Mouse (Mus musculus) spleen, postnatal 14 days (tissue): Measurements from ENCODE around the gene Mc3r.

Experiments
- DNase-seq, 2 experiments: peaks; one replicate each; pipeline ENCODE4 v3.0.0; 2021 to 2022; ENCODE audit warnings: low spot score in 2 of 2

Gene Mc3r

DNA sequence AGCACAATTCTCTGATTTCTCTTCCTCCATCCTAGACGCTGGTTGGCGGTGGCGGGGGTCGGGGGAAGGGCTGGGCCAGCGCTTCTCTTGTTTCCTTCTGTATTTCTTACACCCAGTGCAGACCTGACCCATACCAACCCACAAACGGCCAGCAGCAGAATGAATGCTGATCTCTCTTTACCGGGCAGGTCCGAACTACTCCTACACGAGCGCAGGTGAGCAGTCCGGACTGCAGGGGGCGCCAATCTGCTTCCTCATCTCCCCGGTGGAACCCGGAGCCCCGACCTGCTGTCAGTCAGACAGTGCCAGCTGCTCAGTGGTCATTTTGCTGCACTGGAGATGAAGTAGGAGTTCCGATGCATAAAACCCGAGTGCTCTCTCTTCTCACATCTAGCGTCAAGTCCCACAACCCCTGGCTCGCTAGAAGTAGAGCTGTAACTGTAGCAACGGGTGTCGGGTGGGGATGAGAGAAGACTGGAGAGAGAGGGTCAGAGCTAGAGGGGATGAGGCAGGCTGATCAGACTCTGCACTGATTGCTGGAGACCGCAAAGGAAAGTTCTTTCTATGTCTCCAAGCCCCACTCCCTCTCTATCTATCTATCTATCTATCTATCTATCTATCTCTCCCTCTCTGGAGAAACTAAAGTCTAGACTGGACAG, at the start of gene Mc3r:
Mc3r (plus strand) TSS at position 387 of the 659 bp plus-strand sequence.
- DNase-seq, result peak in 1 of 2 experiments; percentile 19

DNA sequence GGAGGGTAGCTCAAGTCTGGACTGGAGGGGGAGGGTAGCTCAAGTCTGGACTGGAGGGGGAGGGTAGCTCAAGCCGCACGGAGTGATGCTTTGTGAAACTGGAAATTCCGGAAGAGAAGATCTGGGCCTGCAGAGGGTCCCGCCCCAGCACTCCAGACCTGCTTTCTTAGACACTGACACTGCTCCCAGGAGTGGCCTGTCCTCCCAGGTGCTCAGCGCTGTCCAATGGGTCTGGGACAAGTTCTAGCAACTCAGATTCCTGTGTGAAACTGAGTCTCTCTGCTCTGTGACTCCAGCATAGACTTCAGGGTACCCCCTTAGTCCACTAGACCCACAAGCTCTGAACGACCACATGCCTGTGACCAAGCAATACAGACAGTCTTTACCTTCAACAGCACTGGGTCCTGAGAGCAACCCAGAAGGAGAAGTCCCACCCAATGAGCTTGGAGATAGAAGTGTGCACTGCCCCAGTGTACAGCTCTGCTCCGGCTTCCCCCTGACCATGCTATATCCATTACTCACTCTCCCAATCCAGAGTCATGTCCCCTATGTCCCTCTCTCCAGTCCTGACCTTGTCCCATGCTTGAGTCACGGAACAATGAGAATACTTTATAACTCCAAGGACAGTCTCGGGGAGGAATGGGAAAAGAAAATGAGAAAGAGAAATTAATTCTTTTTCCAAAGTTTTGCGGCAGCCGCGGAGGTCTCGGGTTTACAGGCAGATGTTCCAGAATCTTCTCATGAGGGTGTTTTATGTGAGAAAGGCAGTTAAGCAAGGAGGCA, 46.1 kb upstream of the Mc3r start:
- DNase-seq, result no peak

DNA sequence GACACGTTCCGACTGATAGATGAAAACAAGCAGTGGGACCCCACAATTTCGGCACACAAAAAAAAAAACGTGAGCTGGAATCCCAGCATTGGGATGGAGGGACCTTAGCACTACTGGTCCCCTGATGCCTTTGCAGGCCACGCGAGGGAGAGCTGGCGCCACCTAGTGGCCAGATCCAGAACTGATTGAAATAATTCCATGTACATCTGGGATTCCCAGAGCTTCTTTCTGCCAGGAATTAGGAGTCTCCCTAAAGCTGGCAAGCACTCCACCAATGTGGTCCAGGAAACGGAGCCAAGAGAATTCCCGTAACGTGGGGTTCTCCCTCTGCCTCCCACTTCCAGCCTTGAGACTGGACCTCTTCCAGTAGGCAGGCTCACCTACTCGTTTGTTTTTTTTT, 41.3 kb upstream of the Mc3r start:
- DNase-seq, result peak in 1 of 2 experiments; percentile 34

DNA sequence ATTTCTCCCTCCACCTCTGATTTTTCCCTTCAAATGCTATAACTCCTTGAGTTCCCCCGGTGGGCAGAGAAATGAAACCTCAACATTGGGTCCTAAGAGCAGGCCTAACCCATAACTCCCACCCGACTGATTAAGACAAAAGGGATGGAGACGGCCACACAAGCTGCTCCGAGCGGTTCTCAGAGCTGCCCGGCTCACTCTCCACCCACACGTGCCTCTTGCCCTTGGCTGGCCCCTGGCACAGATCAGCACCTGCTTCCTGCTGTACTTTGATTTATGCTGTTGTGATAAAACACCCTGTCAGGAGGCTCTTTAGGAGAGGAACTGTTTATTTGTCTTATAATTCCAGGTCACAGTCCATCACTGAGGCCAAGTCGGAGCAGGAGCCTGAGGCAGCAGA, 34.8 kb upstream of the Mc3r start:
- no peak for DNase-seq

DNA sequence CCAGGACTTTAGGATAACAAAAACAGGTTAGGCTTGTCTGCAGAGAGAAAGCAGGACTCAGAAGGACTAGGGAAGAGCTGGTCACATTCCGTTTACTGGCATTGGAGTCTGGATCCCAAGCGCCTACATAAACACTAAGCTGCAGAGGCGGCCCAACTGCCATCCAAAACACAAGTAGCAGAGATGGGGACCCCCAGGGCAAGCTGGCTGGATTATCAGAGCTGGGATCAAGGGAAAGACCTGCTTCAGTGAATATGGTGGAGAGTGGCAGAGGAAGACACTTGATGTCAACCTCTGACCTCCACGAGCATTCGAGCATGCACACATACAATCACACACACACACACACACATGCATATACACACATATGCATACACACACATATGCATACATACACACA, 34.0 kb upstream of the Mc3r start:
- no peak for DNase-seq

DNA sequence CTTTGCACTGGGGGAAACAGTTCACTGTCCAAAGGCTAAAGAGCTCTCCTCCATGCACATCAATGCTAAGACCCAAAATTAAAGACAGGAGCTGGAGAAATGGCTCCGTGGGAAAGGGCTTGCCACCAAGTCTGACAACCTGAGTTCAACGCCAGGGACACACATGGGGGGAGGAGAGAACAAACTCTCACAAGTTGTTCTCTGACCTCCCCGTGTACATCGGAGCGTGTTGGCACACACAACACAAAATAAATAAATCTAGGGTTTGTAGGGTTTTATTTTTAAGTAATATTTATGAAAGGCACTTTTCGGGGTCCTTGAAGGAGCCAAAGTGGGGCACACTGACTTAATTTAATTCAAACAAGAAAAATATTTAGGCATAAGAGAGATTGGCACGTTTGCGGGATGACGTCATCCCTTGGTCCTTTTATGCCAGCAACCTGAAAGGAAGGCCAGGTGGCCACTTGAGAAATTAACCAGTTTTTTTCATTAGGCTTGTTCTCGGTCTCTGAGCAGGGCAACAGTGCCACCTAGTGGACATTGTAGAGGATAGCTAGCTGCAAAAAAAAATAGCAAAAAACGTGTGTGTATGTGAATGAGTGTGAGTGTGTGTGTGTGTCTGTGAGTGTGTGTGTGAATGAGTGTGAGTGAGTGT, 32.7 kb upstream of the Mc3r start:
- DNase-seq, result no peak

DNA sequence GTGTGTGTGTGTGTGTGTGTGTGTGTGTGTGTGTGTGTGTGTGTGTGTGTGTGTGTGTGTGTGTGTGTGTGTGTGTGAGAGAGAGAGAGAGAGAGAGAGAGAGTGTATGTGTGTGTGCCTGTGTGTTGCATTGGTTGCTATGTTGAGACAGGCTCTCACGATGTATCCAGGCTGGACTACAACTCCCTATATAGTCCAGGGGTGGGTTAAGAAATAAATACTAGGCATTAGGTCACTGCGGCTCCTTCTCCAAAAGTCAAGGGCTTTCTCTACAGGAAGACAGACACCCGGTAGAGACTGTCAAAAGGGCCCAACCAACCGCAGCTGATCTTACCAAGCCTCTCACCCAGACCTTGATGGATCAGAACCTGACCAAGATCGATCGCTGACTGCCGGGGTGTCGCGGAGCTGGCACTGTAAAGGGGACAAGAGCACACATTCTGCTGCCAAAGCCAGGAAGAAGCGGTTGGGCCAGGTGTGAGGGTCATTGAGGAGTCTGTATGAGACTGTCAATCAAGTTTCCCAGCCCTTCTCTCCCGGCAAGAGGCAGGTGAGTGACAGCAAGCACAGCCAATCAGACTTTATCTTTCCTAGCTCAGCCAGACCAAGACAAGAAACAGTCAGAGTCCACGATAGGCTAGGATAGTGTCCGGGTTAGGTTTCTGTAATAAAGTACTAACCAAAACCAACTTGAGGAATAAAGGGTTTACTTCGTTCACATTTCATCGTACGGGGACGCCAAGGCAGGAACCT, 32.0 kb upstream of the Mc3r start:
- no peak for DNase-seq

DNA sequence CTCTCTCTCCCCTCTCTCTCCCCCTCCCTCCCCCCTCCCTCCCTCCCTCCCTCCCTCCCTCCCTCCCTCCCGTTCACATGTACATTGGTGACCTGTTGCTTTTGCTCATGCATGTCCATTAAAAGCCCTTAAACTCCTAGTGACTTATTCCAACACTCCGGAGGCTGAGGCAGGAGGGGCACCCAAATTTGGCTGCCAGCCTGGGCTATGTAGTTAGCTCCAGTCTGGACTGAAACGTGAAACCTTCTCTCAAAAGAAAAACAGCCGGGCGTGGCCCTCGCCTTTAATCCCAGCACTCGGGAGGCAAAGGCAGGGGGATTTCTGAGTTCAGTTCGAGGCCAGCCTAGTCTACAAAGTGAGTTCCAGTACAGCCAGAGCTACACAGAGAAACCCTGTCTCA, 30.4 kb upstream of the Mc3r start:
- no peak for DNase-seq

DNA sequence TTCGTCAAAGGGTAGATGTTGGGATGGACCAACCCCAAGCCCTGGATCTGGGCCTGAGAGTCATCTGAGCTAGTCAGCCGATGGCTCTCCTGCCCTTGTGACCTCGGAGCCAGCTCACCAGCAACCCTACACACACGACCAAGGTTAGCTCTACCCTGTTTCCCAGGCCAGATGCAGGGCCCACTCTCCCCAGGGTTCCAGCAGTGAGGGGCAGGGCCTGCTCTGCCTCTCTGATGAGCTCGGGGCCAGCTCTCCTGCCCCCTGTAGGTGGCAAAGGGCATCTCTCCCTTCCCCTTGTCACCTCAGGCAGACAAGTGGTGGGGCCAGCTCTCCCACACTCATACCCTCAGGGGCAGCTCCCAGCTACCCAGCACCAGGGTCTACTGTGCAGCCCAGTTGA, 29.1 kb upstream of the Mc3r start:
- no peak for DNase-seq

DNA sequence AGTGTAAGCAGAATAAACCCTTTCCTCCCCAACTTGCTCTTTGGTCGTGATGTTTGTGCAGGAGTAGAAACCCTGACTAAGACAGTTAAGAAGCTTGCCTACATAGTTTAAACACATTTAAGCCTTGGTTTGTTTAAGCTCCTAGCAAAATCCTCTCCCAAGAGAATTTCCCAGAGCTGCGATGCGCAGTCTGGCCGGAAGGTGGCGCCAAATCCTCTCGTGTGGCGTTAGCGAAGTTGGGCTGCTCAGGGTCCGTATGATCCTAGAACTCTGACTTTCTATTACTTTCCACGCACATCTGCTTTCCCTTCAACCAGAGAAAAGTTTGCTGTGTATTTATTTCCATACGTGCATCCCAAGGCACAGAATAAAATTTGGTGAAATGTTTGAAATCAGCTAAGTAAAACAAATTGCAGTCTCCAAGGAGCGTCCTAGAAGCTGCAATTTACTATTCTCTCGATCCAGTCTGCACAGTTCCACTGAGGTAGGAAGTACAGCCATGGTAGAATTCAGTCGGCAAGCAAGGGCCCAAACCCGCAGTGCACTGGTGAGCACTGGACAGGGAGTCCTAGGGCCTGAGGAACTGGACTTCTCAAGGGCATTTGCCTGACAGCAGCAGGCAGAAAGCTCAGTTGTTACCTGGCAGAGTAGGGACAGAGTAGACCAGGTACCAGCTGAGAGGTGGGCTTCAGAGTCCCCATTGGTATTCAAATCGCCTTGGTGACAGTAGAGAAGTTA, 26.5 kb upstream of the Mc3r start:
- DNase-seq, result peak in 1 of 2 experiments; percentile 45

DNA sequence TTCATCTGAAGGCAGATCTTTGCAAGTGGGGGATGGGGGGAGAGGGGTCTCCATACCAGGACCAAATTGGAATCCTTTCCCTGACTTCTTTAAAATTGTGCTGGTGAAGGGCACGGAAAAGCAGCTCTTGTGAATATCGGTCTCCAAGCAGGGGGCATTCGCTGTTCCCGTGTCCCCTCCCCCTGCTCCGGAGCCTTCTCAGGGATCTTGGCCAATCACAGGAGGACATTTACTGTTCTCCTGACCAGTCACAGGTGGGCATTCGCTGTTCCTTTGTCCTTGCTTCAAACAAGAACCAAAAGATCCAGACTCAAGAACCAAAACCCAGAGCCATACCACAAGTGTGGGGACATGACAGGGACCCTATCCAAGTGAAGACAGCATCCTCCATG, 25.9 kb upstream of the Mc3r start:
- no peak for DNase-seq

DNA sequence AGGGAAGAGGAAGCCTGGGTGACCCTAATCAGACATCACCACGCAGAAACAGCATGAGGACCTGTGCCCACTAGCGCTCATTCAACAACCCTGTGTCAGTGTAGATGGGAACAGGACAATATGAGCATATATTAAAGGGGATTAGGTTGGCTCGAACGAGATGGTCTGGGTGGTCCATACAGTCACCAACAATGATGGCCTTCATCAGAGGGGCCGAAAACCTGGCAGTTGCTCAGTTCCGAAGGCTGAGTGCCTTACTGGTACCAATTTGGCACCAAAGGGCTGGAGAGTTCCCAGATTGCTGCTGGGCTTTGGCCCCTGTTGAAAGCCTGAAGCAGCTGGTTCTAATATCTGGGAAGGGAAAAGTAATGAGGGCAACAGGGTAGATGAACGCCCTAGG, 25.4 kb upstream of the Mc3r start:
- DNase-seq, result no peak

DNA sequence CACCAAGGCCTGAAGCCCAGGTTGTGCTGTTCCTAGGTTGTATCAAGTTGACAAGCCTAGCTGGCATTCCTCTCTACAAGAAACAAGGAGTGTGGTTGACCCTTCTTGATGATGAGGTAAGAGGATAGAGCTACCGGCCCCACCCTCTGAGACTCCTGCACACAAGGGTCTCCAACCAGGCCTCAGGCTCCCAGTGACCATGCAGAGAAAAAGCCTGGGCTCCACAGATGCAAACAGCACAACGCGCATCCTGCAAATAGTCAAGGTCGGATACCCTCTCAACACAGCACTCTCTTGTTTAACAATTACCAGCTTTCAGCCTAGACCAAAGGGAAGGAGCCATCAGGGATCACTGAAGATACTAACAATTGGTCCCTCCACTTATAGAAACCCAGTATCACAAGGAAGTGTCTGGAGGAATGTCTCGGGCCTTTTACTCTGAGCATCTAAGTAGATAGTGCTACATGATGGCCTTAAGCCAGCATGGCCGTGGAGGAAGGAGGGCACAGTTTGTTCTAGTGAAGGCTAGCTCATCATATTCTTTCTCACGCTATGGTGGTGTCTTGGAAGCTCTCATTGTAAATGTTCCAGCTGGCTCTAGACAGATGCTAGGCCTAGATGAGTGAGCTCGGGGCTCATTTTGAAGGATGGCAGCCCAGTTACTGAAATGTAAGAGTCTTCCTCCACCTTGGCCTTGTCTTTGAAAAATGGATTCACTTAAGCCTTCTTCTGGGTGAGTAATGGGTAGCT, 24.7 kb upstream of the Mc3r start:
- DNase-seq, result no peak

DNA sequence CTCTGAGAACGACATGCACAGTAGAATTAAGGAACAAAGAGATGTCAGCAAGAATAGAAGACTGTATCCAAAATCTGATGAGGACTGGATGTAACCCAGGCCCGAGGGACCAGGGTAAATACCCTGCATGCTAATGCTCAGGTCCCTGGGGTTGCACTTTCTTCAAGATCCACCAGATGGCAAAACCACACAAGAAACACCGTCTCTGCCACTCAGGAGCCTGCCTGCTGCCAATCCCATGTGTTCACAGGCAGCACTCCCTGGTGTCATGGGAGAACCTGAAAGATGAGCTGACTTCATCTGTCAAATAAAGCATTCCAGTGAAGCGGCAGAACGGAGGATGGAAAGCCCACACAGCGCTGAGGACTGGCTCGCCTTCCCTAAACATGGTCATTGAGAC, 21.3 kb upstream of the Mc3r start:
- DNase-seq, result no peak

DNA sequence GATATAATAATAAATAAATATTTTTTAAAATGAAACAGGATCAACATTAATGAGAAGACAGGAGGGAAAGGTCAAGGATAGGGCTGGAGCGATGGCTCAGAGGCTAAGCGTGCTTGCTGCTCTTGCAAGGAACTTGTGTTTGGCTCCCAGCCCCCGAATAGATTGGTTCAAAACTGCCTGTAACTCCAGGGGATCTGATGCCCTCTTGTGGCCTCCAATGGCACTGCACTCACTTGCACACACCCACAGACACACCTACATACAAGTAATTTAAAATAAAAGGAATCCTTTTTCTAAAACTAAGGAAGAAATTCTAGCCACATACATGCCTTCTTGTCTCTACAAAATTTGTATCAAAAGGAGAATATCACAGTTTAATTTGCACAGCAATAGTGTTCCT, 20.5 kb upstream of the Mc3r start:
- DNase-seq, result no peak

DNA sequence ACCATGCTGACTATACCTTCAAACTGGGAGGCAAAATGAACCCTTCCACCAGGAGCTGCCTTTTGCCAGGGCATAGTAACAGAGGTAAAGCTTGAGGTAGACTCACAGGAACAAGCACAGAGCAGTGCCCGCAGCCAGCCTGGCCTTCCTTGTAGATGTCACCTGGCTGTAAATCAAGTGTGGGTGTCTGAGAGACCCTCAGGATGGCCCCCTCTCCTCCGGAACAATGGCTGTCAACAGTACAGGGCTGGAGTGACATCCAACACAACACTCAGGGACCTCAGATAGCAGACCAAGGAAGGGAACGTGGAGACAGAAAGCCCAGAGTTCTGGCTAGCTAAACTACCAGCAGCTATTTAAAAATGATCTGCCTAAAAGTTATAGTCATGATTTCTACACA, 19.1 kb upstream of the Mc3r start:
- DNase-seq, result no peak

DNA sequence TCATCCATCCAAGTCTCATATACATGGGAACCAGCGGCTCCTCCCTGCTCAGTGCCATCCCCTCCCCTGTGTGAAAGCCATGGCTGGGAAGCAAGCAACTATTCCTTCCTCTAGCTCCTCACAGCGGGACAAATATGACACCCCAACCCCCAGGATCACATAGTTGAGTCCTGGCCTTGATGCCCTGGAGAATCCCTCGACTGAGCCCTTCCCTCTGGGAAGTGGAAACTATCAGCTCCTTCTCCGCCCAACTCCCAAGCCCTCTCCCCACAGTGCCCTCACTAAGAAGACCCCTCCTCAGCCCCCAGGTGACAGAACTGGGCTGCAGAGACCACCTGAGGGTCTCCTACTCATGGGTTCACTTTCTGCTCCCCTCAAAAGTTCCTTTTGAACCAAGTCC, 18.2 kb upstream of the Mc3r start:
- DNase-seq, result no peak

DNA sequence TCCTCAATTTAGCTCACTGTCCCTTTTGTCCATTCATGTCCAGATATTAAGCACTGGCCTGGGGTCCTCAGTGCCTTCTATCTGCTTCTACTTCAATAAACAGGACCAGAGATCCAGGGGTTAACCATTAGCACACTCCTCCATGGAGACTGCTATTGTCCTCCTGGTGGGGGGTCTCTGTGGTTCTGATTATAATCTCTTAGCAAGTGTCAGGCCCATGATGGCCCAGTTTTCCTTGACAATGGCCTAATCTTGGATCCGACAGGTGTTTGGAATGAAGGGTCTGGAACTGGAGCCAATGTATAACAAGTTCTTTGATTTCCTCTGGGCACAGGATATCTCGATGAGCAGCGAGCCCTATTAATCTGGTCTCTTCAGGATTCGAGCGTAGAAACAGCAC, 10.1 kb upstream of the Mc3r start:
- no peak for DNase-seq

DNA sequence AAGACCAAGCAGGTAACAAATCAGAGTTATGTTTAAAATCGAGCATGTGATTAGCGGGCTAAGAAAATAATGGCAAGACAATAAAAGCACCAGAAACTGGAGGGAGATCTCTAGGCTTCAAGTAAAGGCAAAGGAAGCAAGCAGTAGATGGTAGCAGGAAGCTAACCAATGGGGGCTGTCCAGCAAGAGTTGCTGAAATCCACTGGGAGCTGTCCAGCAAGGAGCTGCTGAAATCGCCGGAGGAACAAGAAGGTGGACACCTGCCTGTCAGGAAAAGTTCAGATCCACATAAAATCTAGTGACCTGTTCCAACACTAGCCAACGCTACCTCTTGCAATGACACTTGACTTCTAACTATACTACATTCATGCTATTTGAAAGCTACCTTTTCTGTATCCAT, 7.3 kb upstream of the Mc3r start:
- DNase-seq, result no peak

DNA sequence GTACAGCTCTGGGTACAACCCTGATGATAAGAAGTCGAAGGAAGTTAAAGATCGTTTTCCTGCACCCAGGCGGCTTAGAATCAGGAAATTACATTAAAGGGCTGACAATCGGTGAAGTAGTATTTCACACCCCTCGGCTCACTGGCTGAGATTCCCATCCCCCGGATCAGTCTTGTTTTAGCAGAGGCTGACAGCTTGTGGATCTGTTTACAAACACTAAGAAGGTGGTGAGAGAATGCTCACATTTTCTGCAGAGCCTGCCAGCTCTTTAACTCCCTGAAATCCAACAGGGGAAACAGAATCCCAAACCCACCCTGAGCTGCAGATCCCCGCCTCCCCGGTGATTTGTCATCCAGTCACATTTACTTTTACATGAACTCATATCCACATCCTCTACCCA, 2.8 kb upstream of the Mc3r start:
- no peak for DNase-seq

DNA sequence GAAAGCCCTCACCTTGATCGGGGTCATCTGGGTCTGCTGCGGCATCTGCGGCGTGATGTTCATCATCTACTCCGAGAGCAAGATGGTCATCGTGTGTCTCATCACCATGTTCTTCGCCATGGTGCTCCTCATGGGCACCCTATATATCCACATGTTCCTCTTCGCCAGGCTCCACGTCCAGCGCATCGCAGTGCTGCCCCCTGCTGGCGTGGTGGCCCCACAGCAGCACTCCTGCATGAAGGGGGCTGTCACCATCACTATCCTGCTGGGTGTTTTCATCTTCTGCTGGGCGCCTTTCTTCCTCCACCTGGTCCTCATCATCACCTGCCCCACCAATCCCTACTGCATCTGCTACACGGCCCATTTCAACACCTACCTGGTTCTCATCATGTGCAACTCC, 1.0 kb downstream of the Mc3r start:
- DNase-seq, result no peak
